Mouse (Mus musculus) forebrain, postnatal 0 days (tissue): ENCODE data around the gene Ppip5k2. TPM values are rescaled to one million over a fixed set of nuclear protein-coding genes. Genes with fewer than 3 reads are reported as not detected.

ENCODE experiments used
- ATAC-seq: fragments of 200-750 bp; cut with Nextera tagmentation; 2 replicates; pipeline ENCODE4 v1.8.0; 2017; ENCODE audit warnings: mild to moderate bottlenecking, moderate library complexity
- DNase-seq: peaks from one replicate; pipeline ENCODE4 v3.0.0-alpha.2; 2015
- H3K27ac ChIP-seq: fragments of 300-500 bp; sonication (generic); 2 replicates; pipeline ENCODE4 v1.5.1; 2014; ENCODE audit warnings: low read depth, mild to moderate bottlenecking, antibody characterized with exemption, low read length, moderate library complexity, mixed read lengths
- H3K27me3 ChIP-seq: fragments of 300-500 bp; sonication (generic); 2 replicates; pipeline ENCODE4 v1.6.1; 2014; ENCODE audit warnings: mild to moderate bottlenecking, low read length, mixed read lengths; ENCODE audit not compliant: insufficient read depth
- H3K36me3 ChIP-seq: fragments of 300-500 bp; sonication (generic); 2 replicates; pipeline ENCODE4 v1.6.1; 2014; ENCODE audit warnings: mild to moderate bottlenecking, moderate library complexity; ENCODE audit not compliant: insufficient read depth
- H3K4me1 ChIP-seq: fragments of 300-500 bp; sonication (generic); 2 replicates; pipeline ENCODE4 v1.6.1; 2014; ENCODE audit warnings: antibody characterized with exemption; ENCODE audit not compliant: insufficient read depth
- H3K4me2 ChIP-seq: fragments of 300-500 bp; sonication (generic); 2 replicates; pipeline ENCODE4 v1.6.1; 2014; ENCODE audit warnings: low read depth, mild to moderate bottlenecking, moderate library complexity
- H3K4me3 ChIP-seq: fragments of 300-500 bp; sonication (generic); 2 replicates; pipeline ENCODE4 v1.5.1; 2014; ENCODE audit warnings: low read depth, low read length, mixed read lengths
- H3K9ac ChIP-seq: fragments of 300-500 bp; sonication (generic); 2 replicates; pipeline ENCODE4 v1.6.1; 2014; ENCODE audit warnings: mild to moderate bottlenecking
- H3K9me3 ChIP-seq: fragments of 300-500 bp; sonication (generic); 2 replicates; pipeline ENCODE4 v1.6.1; 2016; ENCODE audit warnings: low read length
- CTCF ChIP-seq: sonication (generic); IDR thresholded peaks from 2 replicates; pipeline ENCODE4 v1.5.1; 2016; ENCODE audit warnings: antibody characterized with exemption, control low read depth, low read depth
- WGBS: fragments of 180-500 bp; shearing (Covaris S2); extraction: QIAGEN DNeasy Blood & Tissue Kit; methylation state at CpG from one replicate; pipeline ENCODE4 v1.1.7; 2014; 5-methylcytosine and 5-hydroxymethylcytosine counted together
- polyA plus RNA-seq: library from polyadenylated mRNA; unstranded; fragments of >200 nt; fragmentation: Nextera tagmentation; extraction: Ambion mirVana; gene quantifications from 2 replicates; pipeline ENCODE4 v1.2.1, GENCODE M21; 2015
- total RNA-seq: library from RNA; depleted of rRNA; stranded (reverse); fragments of >200 nt; gene quantifications from 2 replicates; pipeline ENCODE4 v1.2.3, GENCODE M21; 2014; rRNA removed

Ppip5k2 gene
- total RNA-seq = 49.4 and 62.0 TPM in 2 replicates
- polyA plus RNA-seq = 12.9 and 25.0 TPM in 2 replicates

DNA sequence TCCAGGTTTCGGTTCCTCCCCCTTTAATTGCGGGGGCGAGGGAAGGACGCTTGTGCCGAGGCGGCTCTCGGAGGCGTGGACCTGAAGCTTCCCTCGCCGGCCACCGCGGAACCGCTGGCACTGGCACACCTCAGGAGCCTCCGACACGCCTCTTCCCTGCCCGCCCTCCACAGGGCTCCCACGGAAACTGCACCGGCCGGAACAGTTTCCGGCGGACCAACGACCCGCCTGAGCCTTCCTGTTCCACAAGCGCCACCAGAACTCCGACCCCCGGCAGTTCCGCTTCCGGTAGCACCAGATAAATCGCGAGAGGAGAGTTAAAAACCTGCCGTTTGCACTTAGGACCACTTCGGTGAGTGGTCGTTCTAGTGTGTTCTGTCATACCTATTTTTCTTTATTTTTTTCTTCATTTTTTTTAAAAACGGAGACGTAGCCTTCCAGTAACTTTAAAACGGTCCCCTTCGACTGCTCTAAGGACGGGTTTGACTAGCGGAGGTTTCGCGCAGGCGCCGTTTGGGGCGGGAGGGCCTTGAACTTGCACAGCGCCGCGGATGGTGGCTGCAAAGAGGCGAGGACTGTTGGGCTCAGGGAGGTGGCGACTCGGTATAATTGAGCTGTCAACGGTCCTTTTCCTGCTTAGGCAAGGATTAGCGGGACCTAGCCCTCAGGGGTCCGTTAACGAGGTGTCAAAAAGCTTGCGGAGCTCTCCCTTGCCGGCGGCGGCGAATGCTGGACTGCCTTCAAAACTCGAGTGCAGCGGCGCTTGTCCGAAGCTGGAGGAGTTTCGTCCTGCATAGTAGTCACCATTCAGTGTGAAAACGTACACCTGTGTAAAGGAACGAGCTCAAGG, at the start of gene Ppip5k2, which contains the start of gene Gin1:
TSS of gene Ppip5k2 (minus strand) at position 508 of the 850 bp plus-strand sequence.
TSS of gene Gin1 (plus strand) at position 269 of the 850 bp plus-strand sequence.
- peak within 1 kb of the TSS; percentile 96 for H3K4me3 ChIP-seq
- peaks cover 14% of the 10 kb centered on the region for H3K4me1 ChIP-seq
- peak; percentile 99 for ATAC-seq
- DNase-seq = peak; percentile 98
- 3% methylated on average over 66 of the region's 66 CpGs for WGBS
- H3K27ac ChIP-seq = peak within 1 kb of the TSS; percentile 87
- H3K9ac ChIP-seq = peak within 1 kb of the TSS; percentile 91
- no peaks in the 10 kb centered on the region for H3K36me3 ChIP-seq
- peak within 1 kb of the TSS; percentile 68 for H3K4me2 ChIP-seq
- TF ChIP-seq CTCF = peak; percentile 69
- H3K27me3 ChIP-seq = no peaks in the 10 kb centered on the region
- no peaks in the 10 kb centered on the region for H3K9me3 ChIP-seq

- Histone ChIP-seq H3K4me1 (no peaks in the 10 kb centered on the region), H3K27me3 (no peaks in the 10 kb centered on the region), H3K9ac (no peak overlapping the region), H3K36me3 (no peaks in the 10 kb centered on the region), H3K4me2 (no peak overlapping the region), H3K9me3 (no peaks in the 10 kb centered on the region), H3K27ac (no peak overlapping the region), H3K4me3 (no peak overlapping the region)
- peak; percentile 47 for ATAC-seq
- 28% methylated on average over 2 of the region's 2 CpGs for WGBS
- TF ChIP-seq CTCF = peak; percentile 77
- DNase-seq = peak; percentile 74
Measured at GRCm38 (mm10) chr1:97809255-97809912, 39.2 kb upstream of the Ppip5k2 start.

GRCm38 (mm10) chr1:97804520-97804919, 34.3 kb upstream of the Ppip5k2 start:
- no peak overlapping the region for H3K9ac ChIP-seq
- DNase-seq (no peak), ATAC-seq (no peak)
- 0 out of 2 replicates have a peak, but pooled peaks cover 3% of the 10 kb centered on the region for H3K9me3 ChIP-seq
- no peaks in the 10 kb centered on the region for H3K4me1 ChIP-seq
- no peak overlapping the region for H3K4me2 ChIP-seq
- H3K27me3 ChIP-seq = no peaks in the 10 kb centered on the region
- no peak for TF ChIP-seq CTCF
- no peak overlapping the region for H3K4me3 ChIP-seq
- no peaks in the 10 kb centered on the region for H3K36me3 ChIP-seq
- no peak overlapping the region for H3K27ac ChIP-seq

DNA sequence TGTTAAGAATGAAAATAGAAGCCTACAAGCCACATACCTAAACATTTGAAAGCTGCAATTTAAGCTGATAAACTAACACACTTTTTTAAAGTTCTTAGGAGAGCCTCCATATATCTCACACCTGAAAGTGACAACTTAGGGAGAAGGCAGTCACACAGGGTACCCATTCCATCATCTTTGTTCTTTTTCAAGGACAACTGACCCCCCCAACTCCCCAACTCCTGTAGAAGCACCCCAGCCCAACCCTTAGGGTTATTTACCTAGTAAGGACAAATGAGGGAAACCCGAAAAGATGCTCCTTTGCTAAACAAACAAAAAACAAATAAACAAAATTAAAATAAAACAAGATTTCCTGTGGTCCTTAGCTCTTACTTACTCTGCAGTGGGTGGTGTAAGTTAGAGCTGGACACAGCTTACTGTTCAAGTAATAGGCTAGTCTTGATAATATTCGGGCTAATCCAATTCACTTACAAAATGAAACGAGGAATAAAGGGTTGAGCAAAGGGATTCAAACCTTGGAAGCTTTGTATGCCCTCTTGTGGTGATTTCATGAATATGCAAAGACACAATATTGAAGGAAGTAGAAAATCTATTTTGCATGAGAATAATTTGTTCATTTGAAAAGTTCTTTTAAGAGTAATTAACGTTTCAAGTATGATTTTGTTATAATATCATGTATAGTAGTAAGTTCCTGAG, 32.1 kb upstream of the Ppip5k2 start:
- Histone ChIP-seq H3K27me3 (no peaks in the 10 kb centered on the region), H3K4me1 (no peaks in the 10 kb centered on the region), H3K4me3 (no peak overlapping the region), H3K27ac (no peak overlapping the region), H3K4me2 (no peak overlapping the region), H3K9me3 (0 out of 2 replicates have a peak, but pooled peaks cover 3% of the 10 kb centered on the region), H3K9ac (no peak overlapping the region), H3K36me3 (no peaks in the 10 kb centered on the region)
- peak; percentile 68 for TF ChIP-seq CTCF
- DNase-seq (peak; percentile 21), ATAC-seq (no peak)
- WGBS = 25% methylated on average over 4 of the region's 4 CpGs

DNA sequence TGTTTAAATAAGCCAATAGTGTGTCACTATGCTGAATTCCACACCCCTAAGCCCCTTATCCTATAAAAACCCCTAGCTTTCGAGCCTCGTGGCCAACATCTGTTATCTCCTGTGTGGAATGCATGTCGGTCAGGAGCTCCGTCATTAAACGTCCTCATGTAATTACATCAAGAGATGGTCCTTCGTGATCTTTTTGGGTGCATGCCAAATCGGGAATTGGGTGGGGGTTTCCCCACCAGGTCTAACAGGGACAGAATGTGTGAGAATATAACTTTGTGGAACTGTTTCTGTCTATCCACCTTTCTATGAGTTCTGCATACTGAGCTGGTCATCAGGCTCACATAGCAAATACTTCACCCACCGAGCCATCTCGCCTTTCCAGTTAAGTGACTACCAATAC, 25.7 kb upstream of the Ppip5k2 start:
- Histone ChIP-seq H3K4me1 (no peaks in the 10 kb centered on the region), H3K4me2 (no peak overlapping the region), H3K9ac (no peak overlapping the region), H3K4me3 (no peak overlapping the region), H3K27me3 (no peaks in the 10 kb centered on the region), H3K27ac (no peak overlapping the region), H3K36me3 (no peaks in the 10 kb centered on the region), H3K9me3 (0 out of 2 replicates have a peak, but pooled peaks cover 3% of the 10 kb centered on the region)
- WGBS = 91% methylated on average over 9 of the region's 9 CpGs
- ATAC-seq = no peak
- DNase-seq = no peak
- TF ChIP-seq CTCF = no peak

GRCm38 (mm10) chr1:97794110-97794509, 23.9 kb upstream of the Ppip5k2 start:
- no peak overlapping the region for H3K4me3 ChIP-seq
- DNase-seq = no peak
- H3K4me1 ChIP-seq = no peaks in the 10 kb centered on the region
- no peak for TF ChIP-seq CTCF
- H3K4me2 ChIP-seq = no peak overlapping the region
- no peak for ATAC-seq
- H3K27ac ChIP-seq = no peak overlapping the region
- H3K36me3 ChIP-seq = no peaks in the 10 kb centered on the region
- no peaks in the 10 kb centered on the region for H3K9me3 ChIP-seq
- 82% methylated on average over 3 of the region's 3 CpGs for WGBS
- no peaks in the 10 kb centered on the region for H3K27me3 ChIP-seq
- no peak overlapping the region for H3K9ac ChIP-seq
